In the genomic region with DNA sequence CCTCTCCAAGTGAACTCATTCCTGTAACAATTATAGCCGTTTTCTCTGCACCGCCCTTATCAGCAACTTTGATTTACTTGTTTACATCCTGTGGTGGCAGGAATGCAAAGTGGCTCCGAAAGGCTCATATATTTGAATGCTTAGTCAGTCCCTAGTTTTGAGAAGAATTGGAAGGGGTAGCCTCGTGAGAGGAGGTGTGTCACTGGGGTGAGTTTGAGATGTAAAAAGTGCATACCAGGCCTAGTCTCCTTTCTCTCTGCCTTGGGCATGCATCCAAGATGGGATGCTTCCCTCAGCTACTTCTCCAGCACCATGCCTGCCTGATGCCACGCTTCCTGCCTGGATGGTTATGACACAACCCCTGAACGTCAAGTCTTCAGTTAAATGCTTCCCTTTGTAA, we compare ENCODE assay signal across 17 mouse cellular contexts.
DNase-seq lines count a peak whose midpoint lies in the region; ATAC-seq and TF ChIP-seq lines count a peak whose summit lies in the region.
"Had no signal": no experiment of that assay in that cellular context is flagged by ENCODE, and none has a peak within 500 bp of the region (broad histone marks: within the 10 kb centered on the region; RNA-seq: fewer than 3 reads in every experiment).

No protein-coding gene starts in this region.

- no peak overlapping the region for H3K4me2 ChIP-seq in limb, embryonic 14.5 days (replicated peaks; ENCODE audit: low read depth, low read length, severe bottlenecking)
- H3K4me2 ChIP-seq: hindbrain, embryonic 15.5 days; limb, embryonic 12.5 days had no signal

- TF ChIP-seq POLR2A in limb, embryonic 14.5 days (IDR thresholded peaks at IDR 0.05; ENCODE audit: borderline replicate concordance, extremely low read depth, insufficient read depth, insufficient read length), result no peak

- no peak for ATAC-seq in limb, embryonic 14.5 days (ENCODE audit: low FRiP score, low read depth)
- ATAC-seq in granulocyte monocyte progenitor cell, adult 5-6 weeks (replicated peaks; ENCODE audit: poor library complexity, severe bottlenecking), result peak; percentile 57
- peak; percentile 49 for ATAC-seq in megakaryocyte progenitor cell, adult 5-6 weeks (replicated peaks; ENCODE audit: poor library complexity)
- ATAC-seq: forebrain, embryonic 16.5 days; liver, postnatal 0 days had no signal

- H3K9ac ChIP-seq in limb, embryonic 14.5 days (ENCODE audit: low read depth, low read length, severe bottlenecking), result no peak overlapping the region
- H3K9ac ChIP-seq: hindbrain, embryonic 15.5 days; limb, embryonic 12.5 days; liver, postnatal 0 days had no signal

- DNase-seq in heart, adult 11 months, result peak; percentile 92
- no peak for DNase-seq in heart, adult 9 months (ENCODE audit: low spot score in 2 of 2)
- DNase-seq in limb, embryonic 14.5 days (ENCODE audit: low spot score), result no peak
- no peak for DNase-seq in limb, embryonic 10.5 days (ENCODE audit: low spot score)
- no peak for DNase-seq in left cerebral cortex, adult 2 months (ENCODE audit: extremely low spot score in 1 of 2, low spot score in 2 of 2)
- DNase-seq in adrenal gland, adult 8-10 months, result no peak
- DNase-seq: cerebellum, adult 2 months; embryo, embryonic 11 days; gastrocnemius, postnatal 10 days; liver, postnatal 0 days; midbrain, embryonic 14.5 days; thymus, adult 2 months had no signal

- no peaks in the 10 kb centered on the region for H3K27me3 ChIP-seq in limb, embryonic 14.5 days (ENCODE audit: control insufficient read depth, insufficient read depth, low read length)
- H3K27me3 ChIP-seq in limb, embryonic 10.5 days (ENCODE audit: low read depth, poor library complexity, severe bottlenecking), result no peaks in the 10 kb centered on the region
- H3K27me3 ChIP-seq: hindbrain, embryonic 15.5 days; limb, embryonic 12.5 days had no signal

- no peaks in the 10 kb centered on the region for H3K9me3 ChIP-seq in limb, embryonic 14.5 days (ENCODE audit: control insufficient read depth, low read length)
- H3K9me3 ChIP-seq in limb, embryonic 10.5 days (replicated peaks), result no peaks in the 10 kb centered on the region
- H3K9me3 ChIP-seq: hindbrain, embryonic 15.5 days; limb, embryonic 12.5 days had no signal

- H3K27ac ChIP-seq in limb, embryonic 14.5 days (replicated peaks; ENCODE audit: low read depth, low read length), result peak overlapping the region; percentile 13; the same call in 1 of the 2 replicates
- no peak overlapping the region for H3K27ac ChIP-seq in limb, embryonic 10.5 days
- H3K27ac ChIP-seq in left cerebral cortex, adult 2 months, result no peak overlapping the region
- H3K27ac ChIP-seq: hindbrain, embryonic 15.5 days; limb, embryonic 12.5 days had no signal

- H3K4me3 ChIP-seq in limb, embryonic 14.5 days (replicated peaks; ENCODE audit: low read length), result no peak overlapping the region
- H3K4me3 ChIP-seq in limb, embryonic 10.5 days, result no peak overlapping the region
- H3K4me3 ChIP-seq in left cerebral cortex, adult 2 months, result no peak overlapping the region
- H3K4me3 ChIP-seq: hindbrain, embryonic 15.5 days; limb, embryonic 12.5 days had no signal

- intact Hi-C loops in left cerebral cortex, adult 2 months (cut with DNase I), result no loop called here

- TF ChIP-seq CTCF in left cerebral cortex, adult 2 months (IDR thresholded peaks at IDR 0.05), result no peak

- H3K4me1 ChIP-seq in limb, embryonic 14.5 days (ENCODE audit: control insufficient read depth, insufficient read depth, low read length), result peaks cover 10% of the 10 kb centered on the region
- H3K4me1 ChIP-seq in limb, embryonic 10.5 days, result peaks cover 4% of the 10 kb centered on the region; the same call in 1 of the 2 replicates
- H3K4me1 ChIP-seq: hindbrain, embryonic 15.5 days; limb, embryonic 12.5 days had no signal

- 45% methylated on average over 6 of the region's 6 CpGs for WGBS in limb, embryonic 14.5 days
- 53% methylated on average over 6 of the region's 6 CpGs for WGBS in limb, embryonic 10.5 days

- 0 out of 2 replicates have a peak, but pooled peaks cover 8% of the 10 kb centered on the region for H3K36me3 ChIP-seq in limb, embryonic 14.5 days (ENCODE audit: control insufficient read depth, insufficient read depth, low read length)
- peaks cover 2% of the 10 kb centered on the region; the same call in 1 of the 2 replicates for H3K36me3 ChIP-seq in limb, embryonic 10.5 days
- H3K36me3 ChIP-seq: hindbrain, embryonic 15.5 days had no signal
